Mouse (Mus musculus) lung, adult 18-20 months (tissue): Measurements from ENCODE around the gene Olfr229.
"Not testable (repeated sequence)": the region's sequence is repeated elsewhere in the genome, so short reads cannot be mapped to it uniquely, and the experiment has no call there.

Experiments
- DNase-seq, 2 experiments: peaks; one replicate each; pipeline ENCODE4 v3.0.0; 2022; ENCODE audit warnings: mixed read lengths in 2 of 2

Olfr229 gene

GRCm38 (mm10) chr9:39907036-39907435 lies at the start of gene Olfr229:
Gene Olfr229, plus strand, starts transcription at chr9:39907336.
- DNase-seq, result no peak

GRCm38 (mm10) chr9:39866122-39866521 lies 41.0 kb upstream of the Olfr229 start, which contains the start of gene Olfr972:
Gene Olfr972, plus strand, starts transcription at chr9:39866422.
- DNase-seq, result no peak

GRCm38 (mm10) chr9:39871986-39872385 lies 35.1 kb upstream of the Olfr229 start:
- not testable (repeated sequence) for DNase-seq

GRCm38 (mm10) chr9:39877541-39878396 lies 29.4 kb upstream of the Olfr229 start:
- not testable (repeated sequence) for DNase-seq

- DNase-seq, result peak in 1 of 2 experiments; percentile 0
Observed at GRCm38 (mm10) chr9:39905106-39905505, 2.0 kb upstream of the Olfr229 start.

- DNase-seq, result no peak
Observed at GRCm38 (mm10) chr9:39909939-39910338, 2.8 kb downstream of the Olfr229 start.

GRCm38 (mm10) chr9:39927975-39928836 lies 21.1 kb downstream of the Olfr229 start:
- not testable (repeated sequence) for DNase-seq

GRCm38 (mm10) chr9:39928837-39929236 lies 21.7 kb downstream of the Olfr229 start:
- not testable (repeated sequence) for DNase-seq

- DNase-seq, result no peak
Observed at GRCm38 (mm10) chr9:39937201-39937600, 30.1 kb downstream of the Olfr229 start, which contains the start of gene Olfr974. Gene Olfr974, plus strand, starts transcription at chr9:39937501.

- DNase-seq, result no peak
Observed at GRCm38 (mm10) chr9:39951946-39952345, 44.8 kb downstream of the Olfr229 start, which contains the start of gene Olfr975. Gene Olfr975, minus strand, starts transcription at chr9:39952046.

GRCm38 (mm10) chr9:39961033-39961432 lies 53.9 kb downstream of the Olfr229 start, which contains the start of gene Olfr976:
Gene Olfr976, minus strand, starts transcription at chr9:39961133.
- not testable (repeated sequence) for DNase-seq
